Mouse (Mus musculus) midbrain, embryonic 16.5 days (tissue): ENCODE data around the gene Immt. TPM values are rescaled to one million over a fixed set of nuclear protein-coding genes. Genes with fewer than 3 reads are reported as not detected.

Experiments
- ATAC-seq: fragments of 200-750 bp; cut with Nextera tagmentation; 2 replicates; pipeline ENCODE4 v1.8.0; 2017; ENCODE audit warnings: moderate TSS enrichment
- H3K27ac ChIP-seq: fragments of 300-500 bp; sonication (generic); 2 replicates; pipeline ENCODE4 v1.5.1; 2014; ENCODE audit warnings: mild to moderate bottlenecking, low read length, mixed read lengths
- H3K27me3 ChIP-seq: fragments of 300-500 bp; sonication (generic); 2 replicates; pipeline ENCODE4 v1.6.1; 2014; ENCODE audit warnings: low read depth, low read length, mixed read lengths; ENCODE audit not compliant: control insufficient read depth, insufficient read depth
- H3K36me3 ChIP-seq: fragments of 300-500 bp; sonication (generic); 2 replicates; pipeline ENCODE4 v1.6.1; 2014; ENCODE audit warnings: mild to moderate bottlenecking, low read length, moderate library complexity, mixed read lengths; ENCODE audit not compliant: control insufficient read depth, insufficient read depth
- H3K4me1 ChIP-seq: fragments of 300-500 bp; sonication (generic); 2 replicates; pipeline ENCODE4 v1.6.1; 2014; ENCODE audit warnings: mild to moderate bottlenecking, low read length, mixed read lengths; ENCODE audit not compliant: control insufficient read depth, insufficient read depth
- H3K4me2 ChIP-seq: fragments of 300-500 bp; sonication (generic); 2 replicates; pipeline ENCODE4 v1.6.1; 2014; ENCODE audit warnings: mild to moderate bottlenecking, low read length, mixed read lengths
- H3K4me3 ChIP-seq: fragments of 300-500 bp; sonication (generic); 2 replicates; pipeline ENCODE4 v1.5.1; 2014; ENCODE audit warnings: low read depth, mild to moderate bottlenecking, low read length, moderate library complexity, mixed read lengths
- H3K9ac ChIP-seq: fragments of 300-500 bp; sonication (generic); 2 replicates; pipeline ENCODE4 v1.6.1; 2014; ENCODE audit warnings: low read depth, low read length, mixed read lengths
- H3K9me3 ChIP-seq: fragments of 300-500 bp; sonication (generic); replicated peaks from 2 replicates; pipeline ENCODE4 v1.6.1; 2014; ENCODE audit warnings: mild to moderate bottlenecking, low read length, mixed read lengths; ENCODE audit not compliant: control insufficient read depth, poor library complexity, severe bottlenecking
- WGBS: fragments of 180-500 bp; shearing (Covaris S2); extraction: QIAGEN DNeasy Blood & Tissue Kit; methylation state at CpG from one replicate; pipeline ENCODE4 v1.1.7; 2014; 5-methylcytosine and 5-hydroxymethylcytosine counted together
- polyA plus RNA-seq: library from polyadenylated mRNA; unstranded; fragments of >200 nt; fragmentation: Nextera tagmentation; extraction: Ambion mirVana; gene quantifications from 2 replicates; pipeline ENCODE4 v1.2.1, GENCODE M21; 2015

Gene Immt
- 149 and 151 TPM in 2 replicates for polyA plus RNA-seq

GRCm38 (mm10) chr6:71830690-71831580 lies at the start of gene Immt:
Gene Immt, plus strand, starts transcription at chr6:71831331.
- Histone ChIP-seq H3K4me2 (peak within 1 kb of the TSS; percentile 81), H3K4me3 (peak within 1 kb of the TSS; percentile 98), H3K9ac (peak within 1 kb of the TSS; percentile 89), H3K4me1 (peaks cover 18% of the 10 kb centered on the region), H3K27ac (peak within 1 kb of the TSS; percentile 96), H3K27me3 (no peaks in the 10 kb centered on the region), H3K9me3 (no peaks in the 10 kb centered on the region), H3K36me3 (0 out of 2 replicates have a peak, but pooled peaks cover 2% of the 10 kb centered on the region)
- under 1% methylated on average over 64 of the region's 64 CpGs for WGBS
- ATAC-seq, result peak; percentile 99

- Histone ChIP-seq H3K9ac (no peak overlapping the region), H3K9me3 (no peaks in the 10 kb centered on the region), H3K4me1 (no peaks in the 10 kb centered on the region), H3K27ac (no peak overlapping the region), H3K4me3 (no peak overlapping the region), H3K27me3 (no peaks in the 10 kb centered on the region), H3K4me2 (no peak overlapping the region), H3K36me3 (peaks cover 24% of the 10 kb centered on the region)
- ATAC-seq, result no peak
- 83% methylated on average over 5 of the region's 5 CpGs for WGBS
Measured at GRCm38 (mm10) chr6:71783165-71783564, 48.0 kb upstream of the Immt start.

- Histone ChIP-seq H3K9me3 (no peaks in the 10 kb centered on the region), H3K27me3 (no peaks in the 10 kb centered on the region), H3K27ac (no peak overlapping the region), H3K4me1 (no peaks in the 10 kb centered on the region), H3K4me3 (no peak overlapping the region), H3K36me3 (peaks cover 11% of the 10 kb centered on the region), H3K4me2 (no peak overlapping the region), H3K9ac (no peak overlapping the region)
- no peak for ATAC-seq
- WGBS, result 78% methylated on average over 9 of the region's 9 CpGs
Measured at GRCm38 (mm10) chr6:71788348-71788747, 42.8 kb upstream of the Immt start.

- no peak for ATAC-seq
- WGBS, result 83% methylated on average over 6 of the region's 6 CpGs
Measured at GRCm38 (mm10) chr6:71791771-71792170, 39.4 kb upstream of the Immt start.

GRCm38 (mm10) chr6:71799391-71799790 lies 31.7 kb upstream of the Immt start:
- Histone ChIP-seq H3K36me3 (peaks cover 16% of the 10 kb centered on the region; the same call in 1 of the 2 replicates), H3K4me3 (no peak overlapping the region), H3K4me1 (no peaks in the 10 kb centered on the region), H3K9me3 (no peaks in the 10 kb centered on the region), H3K27me3 (no peaks in the 10 kb centered on the region), H3K27ac (no peak overlapping the region), H3K4me2 (no peak overlapping the region), H3K9ac (no peak overlapping the region)
- no peak for ATAC-seq
- 85% methylated on average over 3 of the region's 3 CpGs for WGBS

More at GRCm38 (mm10) chr6:71791771-71792170, 39.4 kb upstream of the Immt start:
- H3K4me1 ChIP-seq, result no peaks in the 10 kb centered on the region
- H3K27me3 ChIP-seq, result no peaks in the 10 kb centered on the region
- H3K27ac ChIP-seq, result no peak overlapping the region
- no peaks in the 10 kb centered on the region for H3K9me3 ChIP-seq
- no peak overlapping the region for H3K9ac ChIP-seq
- H3K4me3 ChIP-seq, result no peak overlapping the region
- peaks cover 13% of the 10 kb centered on the region; the same call in 1 of the 2 replicates for H3K36me3 ChIP-seq
- no peak overlapping the region for H3K4me2 ChIP-seq

GRCm38 (mm10) chr6:71801011-71801713 lies 30.0 kb upstream of the Immt start:
- no peak overlapping the region for H3K9ac ChIP-seq
- no peak for ATAC-seq
- H3K4me1 ChIP-seq, result no peaks in the 10 kb centered on the region
- peaks cover 12% of the 10 kb centered on the region; the same call in 1 of the 2 replicates for H3K36me3 ChIP-seq
- no peak overlapping the region for H3K4me2 ChIP-seq
- H3K4me3 ChIP-seq, result no peak overlapping the region
- no peaks in the 10 kb centered on the region for H3K27me3 ChIP-seq
- H3K27ac ChIP-seq, result no peak overlapping the region
- 54% methylated on average over 7 of the region's 7 CpGs for WGBS
- no peaks in the 10 kb centered on the region for H3K9me3 ChIP-seq

- WGBS, result 65% methylated on average over 10 of the region's 10 CpGs
- Histone ChIP-seq H3K4me3 (no peak overlapping the region), H3K9ac (no peak overlapping the region), H3K36me3 (peaks cover 8% of the 10 kb centered on the region; the same call in 1 of the 2 replicates), H3K27ac (no peak overlapping the region), H3K4me1 (no peaks in the 10 kb centered on the region), H3K9me3 (no peaks in the 10 kb centered on the region), H3K27me3 (no peaks in the 10 kb centered on the region), H3K4me2 (no peak overlapping the region)
- ATAC-seq, result peak; percentile 26; the same call in 1 of the 2 replicates
Measured at GRCm38 (mm10) chr6:71801714-71802094, 29.4 kb upstream of the Immt start.

GRCm38 (mm10) chr6:71803609-71804008 lies 27.5 kb upstream of the Immt start:
- peaks cover 9% of the 10 kb centered on the region; the same call in 1 of the 2 replicates for H3K36me3 ChIP-seq
- ATAC-seq, result peak; percentile 22; the same call in 1 of the 2 replicates
- H3K9me3 ChIP-seq, result no peaks in the 10 kb centered on the region
- no peak overlapping the region for H3K9ac ChIP-seq
- H3K4me3 ChIP-seq, result no peak overlapping the region
- H3K4me2 ChIP-seq, result no peak overlapping the region
- H3K27ac ChIP-seq, result peak overlapping the region; percentile 19; the same call in 1 of the 2 replicates
- H3K27me3 ChIP-seq, result no peaks in the 10 kb centered on the region
- no peaks in the 10 kb centered on the region for H3K4me1 ChIP-seq
- 90% methylated on average over 1 of the region's 1 CpGs for WGBS
